Mouse (Mus musculus) CD4-positive helper T cell, adult 2 months (primary cell): ENCODE measurements around the gene Cwc22.

ENCODE experiments used
- DNase-seq: peaks from one replicate; pipeline ENCODE4 v3.0.0-alpha.2; 2012; ENCODE audit warnings: low read depth, missing footprints, low spot score

Cwc22 gene

DNA sequence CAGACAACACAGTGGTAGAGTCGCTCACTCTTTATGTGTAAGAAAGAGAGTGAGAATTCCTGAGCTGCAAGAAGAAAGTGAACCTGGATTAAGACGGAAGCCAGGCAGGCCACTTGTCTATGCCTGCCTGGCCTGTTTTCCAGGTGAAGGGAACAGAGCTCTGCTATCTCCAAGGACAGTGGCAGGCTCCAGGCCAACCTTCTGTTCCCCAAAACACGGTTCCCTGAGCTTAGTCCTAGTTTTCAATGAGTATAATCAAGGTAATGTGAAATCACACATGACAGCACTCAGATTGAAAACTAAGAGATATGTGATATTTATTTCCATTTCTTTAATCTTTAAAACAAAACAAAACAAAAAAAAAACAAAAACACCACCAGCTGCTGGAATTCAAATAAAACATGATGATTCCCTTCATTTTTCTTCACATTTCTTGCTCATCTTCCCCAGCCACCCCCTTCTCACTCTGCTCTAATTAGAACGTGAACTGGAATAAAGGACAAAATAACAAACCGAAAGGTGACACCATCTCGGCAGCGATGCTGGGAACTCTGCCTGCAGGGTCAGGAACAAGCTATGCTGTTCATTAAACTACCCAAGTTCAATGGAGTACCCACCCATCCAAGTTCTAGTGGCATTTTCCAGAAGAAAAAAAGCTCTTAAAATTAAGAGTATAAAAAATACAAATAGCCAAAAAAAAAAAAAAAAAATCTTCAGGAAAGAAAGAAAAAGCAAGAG, 20.8 kb downstream of the Cwc22 start:
- DNase-seq = no peak

DNA sequence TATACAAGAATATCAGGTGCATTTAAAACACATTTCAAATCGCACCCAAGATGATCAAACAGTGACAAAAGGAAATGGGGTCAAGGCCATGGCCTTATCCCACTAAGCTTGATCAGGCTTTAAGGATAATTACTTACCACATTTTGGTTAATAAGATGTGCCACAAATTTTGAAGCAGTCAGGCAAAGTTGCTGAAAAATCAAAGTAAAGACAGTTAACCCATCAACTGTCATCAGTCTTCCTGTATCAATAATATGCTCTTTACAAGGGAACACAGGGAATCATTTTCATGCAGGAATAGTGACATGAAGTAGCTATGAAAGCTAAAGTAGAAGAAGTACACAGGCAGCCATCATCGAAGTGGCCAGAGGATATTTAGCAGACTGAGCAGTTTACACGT, 22.2 kb downstream of the Cwc22 start:
- DNase-seq = no peak

DNA sequence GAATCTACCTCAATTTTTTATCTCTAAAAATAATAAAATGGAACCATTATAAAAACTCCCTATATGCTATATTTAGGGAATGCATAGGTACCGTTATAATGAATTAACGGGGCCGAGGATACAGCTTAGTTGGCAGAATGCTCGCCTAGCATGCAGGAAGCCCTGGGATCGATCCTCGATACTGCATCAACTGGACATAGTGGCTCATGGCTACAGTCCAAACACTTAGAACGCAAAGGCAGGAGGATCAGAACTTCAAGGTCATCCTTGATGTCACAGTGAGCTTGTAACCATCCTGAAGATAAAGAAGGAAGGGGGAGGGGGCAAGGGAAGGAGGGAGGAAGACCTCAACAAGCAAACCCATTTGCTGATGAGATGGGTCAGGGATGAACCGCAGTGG, 23.0 kb downstream of the Cwc22 start:
- DNase-seq = no peak

DNA sequence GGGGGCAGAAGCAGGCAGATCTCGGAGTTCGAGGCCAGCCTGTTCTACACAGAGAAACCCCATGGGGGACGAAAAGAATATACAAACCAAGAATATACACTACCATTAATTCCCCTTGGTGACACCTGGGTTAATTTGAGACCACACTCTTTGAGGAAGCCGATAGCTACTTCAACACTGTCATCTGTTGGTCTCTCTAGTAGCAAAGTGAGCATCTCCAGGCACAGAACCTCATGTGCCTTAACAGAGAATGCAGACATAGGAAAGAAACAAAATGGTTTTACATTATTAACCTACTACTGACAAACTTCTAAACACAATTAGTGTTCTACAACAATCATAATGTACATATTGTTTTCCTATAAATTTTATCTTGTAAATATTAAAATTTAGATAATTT, 24.9 kb downstream of the Cwc22 start:
- DNase-seq = no peak

DNA sequence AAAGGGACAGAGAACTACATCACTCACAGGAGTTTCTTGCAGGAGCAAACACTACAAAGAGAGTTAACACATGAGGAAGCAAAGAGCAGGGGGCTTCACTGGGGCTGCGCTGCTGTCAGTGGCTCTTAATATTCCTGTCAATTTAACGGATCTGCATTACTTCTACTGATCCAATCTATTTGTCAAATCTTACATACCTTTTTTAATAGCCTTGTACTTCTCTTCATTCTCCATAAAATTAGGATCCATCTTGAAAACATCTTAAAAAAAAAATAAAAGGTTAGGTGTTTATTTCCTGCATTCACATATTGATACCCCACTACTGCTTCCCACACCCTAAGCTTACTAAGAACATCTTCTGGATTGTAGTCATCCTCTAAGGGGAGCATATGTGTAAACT, 25.6 kb downstream of the Cwc22 start:
- no peak for DNase-seq

DNA sequence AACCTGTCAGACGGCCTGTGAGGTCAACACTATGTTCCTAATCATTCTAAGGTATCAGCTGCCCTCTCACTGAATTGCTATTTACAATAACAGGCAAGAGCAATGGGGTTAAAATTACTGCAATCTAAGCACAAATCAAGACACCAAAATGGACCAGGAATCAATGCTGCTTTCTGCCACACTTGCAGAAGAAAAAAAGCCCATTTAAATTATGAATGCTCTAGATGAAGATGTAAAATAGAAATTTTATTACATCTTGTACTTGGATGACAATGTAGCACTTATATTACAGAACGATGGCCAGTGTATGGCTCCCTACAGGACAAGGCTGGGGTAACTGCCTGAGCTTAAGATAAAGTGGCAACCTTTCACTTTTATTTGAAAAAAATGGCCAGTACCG, 27.7 kb downstream of the Cwc22 start:
- DNase-seq = no peak

DNA sequence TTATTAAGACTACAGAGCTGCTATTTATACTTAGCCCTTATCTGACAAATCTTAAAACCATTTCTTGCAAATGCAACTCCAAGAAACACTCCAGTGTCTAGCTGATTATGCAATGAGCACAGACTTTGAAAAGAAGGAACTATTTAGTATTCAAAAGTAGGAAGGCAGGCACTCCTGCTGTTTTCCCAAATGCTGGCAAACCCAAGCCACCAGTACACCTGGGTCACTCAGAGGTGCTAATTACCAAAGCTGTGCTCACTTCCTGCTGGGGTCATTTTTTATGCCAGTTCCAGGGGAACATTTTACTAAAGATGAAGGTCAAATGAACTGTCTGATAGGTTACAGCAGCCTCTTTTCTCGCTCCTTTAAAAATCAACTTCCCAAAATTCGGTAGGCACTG, 28.2 kb downstream of the Cwc22 start:
- DNase-seq = no peak

DNA sequence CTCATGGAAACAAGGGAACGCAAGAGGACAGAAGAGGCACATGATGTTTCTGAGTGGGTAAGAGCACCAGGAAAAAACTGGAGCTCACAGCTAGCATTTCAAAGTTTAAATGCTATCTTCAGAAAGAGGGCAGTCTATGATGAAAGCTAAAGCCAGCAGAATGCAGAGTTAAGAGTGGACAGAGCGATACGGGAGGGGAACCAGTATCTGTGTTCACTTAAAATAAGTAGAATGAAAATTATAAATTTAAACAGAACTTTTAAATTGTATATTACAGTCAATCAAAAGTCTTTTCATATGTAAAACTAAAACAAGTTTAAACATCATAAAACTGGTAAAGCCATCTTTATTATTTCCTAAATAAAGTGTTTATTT, 28.8 kb downstream of the Cwc22 start:
- DNase-seq = no peak

DNA sequence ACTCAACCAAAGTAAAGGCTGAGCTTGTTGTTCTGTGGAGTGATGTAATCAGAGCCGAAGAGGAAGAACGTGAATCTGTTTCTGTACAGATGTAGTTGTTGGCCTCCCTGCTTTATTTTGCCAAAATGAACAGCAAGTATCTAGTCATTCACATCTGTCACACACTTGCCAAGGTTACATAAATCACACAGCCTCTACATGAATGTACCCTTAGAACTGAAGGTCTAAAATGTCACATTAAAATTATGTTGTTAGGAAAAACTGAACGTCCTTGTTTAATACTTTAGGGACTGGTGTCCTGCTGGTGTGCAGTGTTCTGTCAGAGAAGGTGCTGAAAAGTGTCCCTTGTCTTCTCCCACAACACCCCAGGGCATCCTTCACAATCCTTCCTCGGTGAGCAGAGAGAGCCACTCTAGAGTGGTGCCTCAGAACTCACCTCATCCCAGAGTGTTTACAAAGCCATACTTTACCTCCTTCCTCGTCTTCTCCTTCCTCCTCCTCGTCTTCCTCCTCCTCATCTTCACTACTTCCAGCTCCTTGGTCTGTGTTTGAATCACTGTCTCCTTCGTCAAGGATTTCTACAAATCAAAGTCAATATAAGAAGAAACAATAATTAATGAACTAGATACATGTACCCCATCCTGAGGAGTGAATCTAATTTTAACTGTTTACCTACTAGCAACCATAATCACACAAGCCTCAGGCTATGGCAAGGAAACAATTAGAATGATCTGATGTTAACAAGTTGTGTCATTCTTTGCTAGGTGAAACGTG, 29.4 kb downstream of the Cwc22 start:
- no peak for DNase-seq

DNA sequence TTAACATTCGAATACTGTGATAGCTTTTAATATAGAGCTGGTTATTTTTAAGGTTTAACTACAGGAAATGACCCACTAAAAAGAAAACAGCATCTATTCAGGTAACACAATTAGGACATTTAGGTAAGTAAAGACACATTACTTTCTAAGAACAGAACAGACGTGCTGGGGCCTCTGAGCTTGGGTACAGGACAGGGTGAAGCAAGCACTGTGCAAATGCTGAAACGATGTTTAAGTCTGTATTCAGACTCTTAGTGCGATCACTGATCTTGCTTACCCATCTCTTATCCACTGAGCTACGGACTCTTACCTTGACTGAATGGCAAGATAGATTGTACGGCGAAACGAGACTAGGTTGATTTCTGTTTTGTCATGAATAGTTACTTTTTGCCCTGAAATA, 31.0 kb downstream of the Cwc22 start:
- DNase-seq = no peak

DNA sequence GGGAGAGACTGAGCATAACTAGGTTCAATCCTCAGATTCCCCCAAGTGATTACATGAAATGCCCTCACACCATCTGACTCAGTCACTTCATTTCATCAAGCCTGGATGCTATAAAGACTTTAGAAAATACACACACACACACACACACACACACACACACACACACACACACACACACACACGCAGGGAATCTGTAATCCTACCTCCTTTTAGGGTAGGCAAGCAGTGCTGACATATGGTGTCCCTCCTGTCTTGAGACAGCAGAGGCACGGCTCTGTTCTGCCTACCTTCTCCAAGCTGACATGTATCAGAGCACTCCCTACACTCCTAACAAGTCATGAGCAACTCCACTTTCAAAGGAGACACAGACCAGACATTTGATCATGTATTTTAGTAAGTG, 32.5 kb downstream of the Cwc22 start:
- DNase-seq = no peak

DNA sequence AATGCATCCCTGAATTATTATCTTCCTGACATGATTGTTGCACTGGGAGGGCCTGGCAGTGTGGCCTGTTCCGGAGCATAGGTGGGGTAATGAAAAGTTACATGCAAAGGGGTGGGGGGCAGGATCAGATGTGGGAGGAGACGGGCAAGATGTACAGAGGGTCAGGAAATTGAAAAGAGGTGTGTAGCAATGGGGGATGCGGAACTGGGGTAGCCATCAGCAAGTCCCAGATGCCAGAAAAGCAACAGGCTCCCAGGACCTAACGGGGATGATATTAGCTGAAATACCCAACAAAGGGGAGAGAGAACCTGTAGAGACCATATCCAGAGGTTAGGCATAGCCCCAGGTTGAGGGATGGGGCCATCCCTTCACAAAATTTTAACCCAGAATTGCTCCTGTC, 34.0 kb downstream of the Cwc22 start:
- no peak for DNase-seq

DNA sequence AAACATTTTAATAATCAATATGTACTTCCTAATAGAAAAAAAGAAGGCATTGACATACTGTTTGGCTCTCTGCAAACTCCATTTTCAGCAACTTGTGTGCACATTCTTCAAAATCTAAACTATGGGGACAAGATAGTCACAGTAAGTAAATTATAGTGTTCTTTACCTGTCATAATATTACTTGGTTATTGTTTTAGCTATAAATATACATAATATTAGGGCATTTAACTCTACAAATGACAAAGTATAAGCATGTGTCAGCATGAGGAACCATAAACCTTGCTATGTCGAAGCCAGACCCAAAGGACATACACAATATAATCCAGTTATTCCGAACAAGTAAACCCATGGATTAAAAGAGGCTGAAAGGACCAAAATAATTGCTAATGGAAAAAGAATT, 34.7 kb downstream of the Cwc22 start:
- DNase-seq = no peak

DNA sequence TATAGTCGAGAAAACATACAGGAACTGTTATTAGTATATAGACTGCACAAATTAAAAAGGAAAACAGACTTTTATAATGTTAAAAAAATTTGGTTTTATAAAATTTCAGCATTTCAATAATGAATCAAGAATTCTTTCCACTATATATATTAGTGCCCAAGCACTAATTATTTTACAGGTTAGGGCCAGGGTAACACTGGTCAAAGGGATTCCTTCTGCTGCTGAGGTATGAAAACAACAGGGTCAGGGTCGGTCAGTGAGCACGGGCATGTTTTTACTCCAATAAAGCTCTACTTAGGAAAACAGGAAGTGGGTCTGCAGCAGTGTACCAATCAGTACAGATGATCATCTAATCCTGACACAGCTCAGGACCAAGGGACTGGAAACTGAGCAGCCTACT, 36.0 kb downstream of the Cwc22 start:
- DNase-seq = no peak

DNA sequence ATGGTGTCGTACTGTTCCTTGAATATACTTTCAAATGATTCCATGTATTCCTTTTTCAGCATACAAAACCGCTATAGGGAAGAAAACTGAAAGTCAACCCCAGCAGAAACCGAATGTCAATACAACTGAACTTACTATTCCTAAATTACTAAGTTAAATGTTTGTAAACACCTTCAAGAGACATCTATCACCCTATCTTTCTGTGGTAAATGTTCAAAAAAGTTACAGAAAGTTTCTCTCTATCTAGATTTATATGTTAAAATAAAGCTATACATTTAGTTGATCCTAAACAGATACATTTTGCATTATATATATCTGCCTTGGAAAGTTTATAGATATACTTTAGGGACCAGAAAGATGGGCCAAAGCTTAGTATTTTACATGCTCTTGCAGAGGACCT, 39.0 kb downstream of the Cwc22 start:
- no peak for DNase-seq

DNA sequence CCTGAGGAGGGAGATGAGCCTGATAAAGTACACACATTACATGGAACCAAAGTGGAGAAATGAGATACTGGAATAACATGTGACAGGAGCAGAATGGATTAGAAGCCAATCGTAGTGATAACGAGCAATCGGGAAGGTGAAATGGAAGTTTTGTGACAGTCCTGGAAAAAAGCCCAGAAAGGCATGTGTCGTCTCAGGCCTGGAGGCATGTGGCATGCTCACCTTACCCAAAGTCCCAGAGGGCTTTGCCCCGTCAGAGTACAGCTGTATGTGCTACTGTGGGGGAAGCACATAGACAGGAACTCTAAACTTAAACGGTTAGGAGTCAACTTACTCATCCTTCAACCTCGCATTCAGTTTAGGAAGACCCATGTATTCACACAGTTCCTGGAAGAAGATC, 41.2 kb downstream of the Cwc22 start:
- no peak for DNase-seq

DNA sequence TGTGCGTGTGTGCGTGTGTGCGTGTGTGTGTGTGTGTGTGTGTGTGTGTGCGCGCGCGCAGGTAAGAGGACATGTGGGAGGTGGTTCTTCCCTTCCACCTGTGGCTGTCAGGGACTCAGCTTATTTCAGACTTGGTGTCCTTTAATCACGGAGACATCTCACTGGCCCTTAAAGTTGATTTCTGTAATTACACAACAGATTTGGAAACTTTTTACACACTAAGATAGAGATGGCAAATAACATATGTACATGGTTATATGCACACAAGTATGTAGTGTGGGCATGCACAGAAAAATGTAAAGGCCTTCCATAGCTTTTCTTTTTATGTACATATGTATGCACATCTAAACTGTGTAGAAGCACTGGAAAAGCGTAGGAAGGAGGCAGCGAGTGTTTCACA, 41.7 kb downstream of the Cwc22 start:
- no peak for DNase-seq

DNA sequence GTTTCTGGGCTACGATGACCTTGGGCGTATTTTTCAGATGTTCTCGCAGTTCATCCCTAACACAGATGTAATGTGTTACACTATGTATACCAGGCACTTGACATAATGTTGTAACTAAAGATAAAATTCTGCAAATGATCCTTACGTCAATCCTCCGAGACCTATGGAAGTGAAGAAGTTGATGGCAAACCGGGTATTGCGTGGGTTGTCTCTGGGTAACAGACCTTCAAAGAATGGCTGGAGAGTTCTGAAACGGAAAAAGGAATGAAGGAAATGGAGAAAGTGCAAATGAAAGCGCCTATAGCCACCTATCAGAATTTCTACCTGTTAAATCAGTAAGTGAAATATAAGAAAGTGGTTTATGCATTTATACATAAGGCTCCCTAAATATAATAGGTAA, 42.2 kb downstream of the Cwc22 start:
- DNase-seq = no peak

DNA sequence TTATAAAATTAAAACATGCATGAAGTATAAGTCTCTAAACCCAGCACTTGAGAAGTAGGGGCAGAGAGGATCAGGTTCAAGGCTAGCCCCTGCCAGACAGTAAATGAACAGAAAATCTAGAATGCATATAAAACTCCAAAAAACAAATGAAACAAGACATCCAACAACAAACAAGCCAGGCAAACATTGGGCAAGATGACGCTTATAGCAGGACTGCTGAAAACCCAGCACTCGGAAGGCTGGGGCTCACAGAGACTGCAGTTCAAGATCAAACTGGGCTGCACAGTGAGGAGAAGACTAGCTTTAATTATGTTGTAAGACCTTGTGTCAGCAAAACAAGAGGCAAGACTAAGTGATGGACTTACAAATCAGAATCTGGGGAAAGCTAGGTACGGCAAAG, 43.1 kb downstream of the Cwc22 start:
- no peak for DNase-seq

DNA sequence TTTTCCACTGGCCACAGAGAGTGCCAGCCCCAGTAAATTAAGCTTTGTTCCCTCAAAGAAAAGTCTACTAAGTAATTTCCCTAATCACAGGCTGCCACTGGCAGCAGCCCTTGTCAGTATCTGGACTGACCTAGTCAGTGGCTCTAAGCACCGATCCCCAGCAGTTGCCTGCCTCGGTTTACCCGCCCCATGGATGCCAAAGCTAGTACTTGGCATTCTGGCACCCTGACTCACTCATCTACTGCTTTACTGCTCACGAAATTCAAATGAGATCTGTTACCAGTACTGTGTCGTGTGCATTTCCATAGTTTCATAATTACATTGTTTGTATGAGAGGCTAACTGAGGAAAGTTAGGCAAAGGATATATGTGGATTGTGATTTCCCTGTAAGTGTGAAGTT, 44.9 kb downstream of the Cwc22 start:
- DNase-seq = no peak

DNA sequence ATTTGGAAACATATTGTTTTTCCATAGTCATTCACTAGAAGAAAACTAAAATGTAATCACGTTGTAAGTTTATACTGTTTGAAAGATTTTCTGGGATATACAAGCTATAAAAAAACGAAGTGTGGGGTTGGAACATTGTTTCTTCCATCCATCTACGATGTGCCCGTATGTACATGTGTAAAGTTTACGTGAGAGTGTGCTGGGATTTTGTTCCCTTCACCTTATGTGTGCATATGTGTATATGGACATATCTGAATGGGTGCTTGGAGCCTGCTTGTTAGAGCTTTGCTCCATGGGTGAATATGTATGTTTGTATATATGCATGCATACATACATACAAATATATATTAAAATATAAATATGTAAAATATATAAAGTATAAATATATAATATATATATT, 45.4 kb downstream of the Cwc22 start:
- DNase-seq = no peak

DNA sequence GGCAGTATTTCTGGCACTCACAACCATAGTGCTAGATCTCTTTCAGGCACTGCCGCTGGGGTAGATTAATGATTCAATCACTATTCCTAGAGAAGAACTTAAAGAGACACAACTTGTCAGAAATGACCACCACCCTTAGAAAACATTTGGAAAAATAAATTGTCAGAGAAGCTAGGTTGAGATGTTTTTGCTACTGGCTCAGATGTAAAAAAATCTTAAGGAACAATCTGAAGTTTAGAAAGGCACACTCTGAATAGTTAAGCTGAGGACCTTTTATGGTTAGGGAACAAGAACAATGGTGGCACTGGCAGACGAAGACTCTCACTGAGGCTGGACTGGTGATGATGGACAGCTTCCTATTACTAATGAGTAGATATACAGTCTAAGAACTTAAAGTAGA, 46.1 kb downstream of the Cwc22 start:
- DNase-seq = no peak

DNA sequence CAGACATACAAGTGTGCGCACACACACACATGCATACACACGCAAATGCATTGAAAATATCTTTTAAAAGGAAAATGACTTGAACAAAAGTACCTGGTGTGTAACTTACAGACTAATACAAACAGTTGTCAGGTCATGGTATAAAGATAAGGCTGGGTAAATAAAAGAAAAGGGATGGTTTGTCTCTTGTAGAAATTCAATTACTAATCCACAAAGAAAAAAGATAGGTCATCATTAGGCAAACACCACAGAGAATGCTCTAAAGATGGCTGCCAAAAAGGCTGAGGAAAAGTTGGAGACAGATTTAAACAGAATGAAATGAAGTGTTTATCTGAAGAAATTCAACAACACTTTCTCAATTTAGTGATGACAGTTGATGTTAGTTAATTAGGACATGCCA, 47.7 kb downstream of the Cwc22 start:
- DNase-seq = no peak

DNA sequence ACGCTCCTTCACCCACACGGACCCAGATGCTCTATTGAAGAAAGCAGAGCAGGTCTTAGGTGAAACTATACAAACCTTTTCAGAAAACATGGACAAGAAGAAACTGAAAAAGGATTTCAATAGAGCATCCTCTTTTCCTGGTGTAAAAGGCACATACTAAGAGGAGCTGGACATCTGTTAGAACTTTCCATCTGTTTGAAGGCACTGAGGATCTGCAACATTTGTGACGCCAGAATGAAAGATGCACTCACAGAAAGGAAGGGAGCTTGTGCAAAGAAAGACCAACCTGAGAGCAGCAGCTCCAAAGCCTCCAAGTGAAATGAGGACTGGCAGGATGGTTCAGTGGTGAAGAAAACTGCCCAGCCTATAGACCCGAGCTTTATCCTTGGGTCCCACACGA, 48.2 kb downstream of the Cwc22 start:
- DNase-seq = no peak
